Mouse (Mus musculus): ENCODE results near the gene Il18.

Gene Il18

GRCm38 (mm10) chr9:50554241-50555093 is at the start of gene Il18:
TSS of gene Il18 (plus strand) at chr9:50554827.
- peak; percentile 34 to 55 for DNase-seq

- DNase-seq, result no peak
Measured at GRCm38 (mm10) chr9:50505405-50505804, 49.2 kb upstream of the Il18 start.

GRCm38 (mm10) chr9:50507570-50507969 is 47.1 kb upstream of the Il18 start:
- DNase-seq, result peak; percentile 38 to 47

GRCm38 (mm10) chr9:50515462-50515861 is 39.2 kb upstream of the Il18 start:
- DNase-seq, result no peak

GRCm38 (mm10) chr9:50518781-50519180 is 35.8 kb upstream of the Il18 start:
- peak; percentile 17 to 36 for DNase-seq

GRCm38 (mm10) chr9:50520748-50521147 is 33.9 kb upstream of the Il18 start:
- DNase-seq, result no peak

GRCm38 (mm10) chr9:50521562-50521961 is 33.1 kb upstream of the Il18 start:
- DNase-seq, result no peak

GRCm38 (mm10) chr9:50522574-50522973 is 32.1 kb upstream of the Il18 start:
- no peak for DNase-seq

GRCm38 (mm10) chr9:50524936-50525335 is 29.7 kb upstream of the Il18 start:
- DNase-seq, result no peak

GRCm38 (mm10) chr9:50525585-50525984 is 29.0 kb upstream of the Il18 start:
- DNase-seq, result no peak

GRCm38 (mm10) chr9:50527860-50528259 is 26.8 kb upstream of the Il18 start:
- DNase-seq, result peak in 1 of 2 experiments; percentile 11

GRCm38 (mm10) chr9:50528293-50528892 is 26.2 kb upstream of the Il18 start, which contains the start of gene Pts:
TSS of gene Pts (minus strand) at chr9:50528724.
- DNase-seq, result peak; percentile 99

GRCm38 (mm10) chr9:50530890-50531289 is 23.7 kb upstream of the Il18 start:
- peak; percentile 62 to 69 for DNase-seq

GRCm38 (mm10) chr9:50533328-50533727 is 21.3 kb upstream of the Il18 start:
- DNase-seq, result no peak

- DNase-seq, result no peak
Measured at GRCm38 (mm10) chr9:50533791-50534190, 20.8 kb upstream of the Il18 start.

GRCm38 (mm10) chr9:50535930-50536329 is 18.7 kb upstream of the Il18 start:
- DNase-seq, result peak; percentile 15 to 29

- DNase-seq, result no peak
Measured at GRCm38 (mm10) chr9:50536603-50537135, 18.0 kb upstream of the Il18 start.

- no peak for DNase-seq
Measured at GRCm38 (mm10) chr9:50537295-50537694, 17.3 kb upstream of the Il18 start.

- DNase-seq, result no peak
Measured at GRCm38 (mm10) chr9:50540170-50540569, 14.5 kb upstream of the Il18 start.

- no peak for DNase-seq
Measured at GRCm38 (mm10) chr9:50542401-50542800, 12.2 kb upstream of the Il18 start.

- no peak for DNase-seq
Measured at GRCm38 (mm10) chr9:50547859-50548478, 6.7 kb upstream of the Il18 start.

- no peak for DNase-seq
Measured at GRCm38 (mm10) chr9:50548936-50549335, 5.7 kb upstream of the Il18 start.

GRCm38 (mm10) chr9:50552206-50552605 is 2.4 kb upstream of the Il18 start:
- DNase-seq, result no peak

All from cerebellum, postnatal 10 days (tissue).